Mouse (Mus musculus): Measurements from ENCODE around the gene Accsl.

- TF ChIP-seq CTCF (conservative IDR thresholded peaks at IDR 0.05; ENCODE audit: insufficient read depth, insufficient read length, low read depth, low read length) (no peak), POLR2A (IDR thresholded peaks at IDR 0.05; ENCODE audit: low read depth, low read length) (no peak)
Observed at GRCm38 (mm10) chr2:93817791-93818190, 51.2 kb downstream of the Accsl start.

Data from kidney, adult 2 months (tissue).